Mouse (Mus musculus) limb, embryonic 10.5 days (tissue): ENCODE measurements around the gene Aco2. TPM values are rescaled to one million over a fixed set of nuclear protein-coding genes. Genes with fewer than 3 reads are reported as not detected.

Experiments
- DNase-seq: peaks from one replicate; pipeline ENCODE4 v3.0.0-alpha.2; 2017; ENCODE audit warnings: low spot score
- H3K27ac ChIP-seq: fragments of 300-500 bp; sonication (generic); 2 replicates; pipeline ENCODE4 v1.5.1; 2016; ENCODE audit warnings: mild to moderate bottlenecking
- H3K27me3 ChIP-seq: fragments of 300-500 bp; sonication (generic); 2 replicates; pipeline ENCODE4 v1.6.1; 2016; ENCODE audit warnings: low read depth, mild to moderate bottlenecking; ENCODE audit not compliant: poor library complexity, severe bottlenecking
- H3K36me3 ChIP-seq: fragments of 300-500 bp; sonication (generic); 2 replicates; pipeline ENCODE4 v1.6.1; 2016; ENCODE audit warnings: mild to moderate bottlenecking, moderate library complexity
- H3K4me1 ChIP-seq: fragments of 300-500 bp; sonication (generic); 2 replicates; pipeline ENCODE4 v1.6.1; 2016
- H3K4me3 ChIP-seq: fragments of 300-500 bp; sonication (generic); 2 replicates; pipeline ENCODE4 v1.5.1; 2016; ENCODE audit warnings: mild to moderate bottlenecking, moderate library complexity
- H3K9me3 ChIP-seq: fragments of 300-500 bp; sonication (generic); replicated peaks from 2 replicates; pipeline ENCODE4 v1.6.1; 2016; ENCODE audit warnings: mild to moderate bottlenecking
- WGBS: fragments of 180-500 bp; shearing (Covaris S2); methylation state at CpG from one replicate; pipeline ENCODE4 v1.1.7; 2016; 5-methylcytosine and 5-hydroxymethylcytosine counted together
- polyA plus RNA-seq: library from polyadenylated mRNA; unstranded; fragments of >200 nt; fragmentation: Nextera tagmentation; extraction: Ambion mirVana; gene quantifications from 2 replicates; pipeline ENCODE4 v1.2.1, GENCODE M21; 2016

The Aco2 gene
- polyA plus RNA-seq, 1 experiment from 2014 or later = 172 TPM

DNA sequence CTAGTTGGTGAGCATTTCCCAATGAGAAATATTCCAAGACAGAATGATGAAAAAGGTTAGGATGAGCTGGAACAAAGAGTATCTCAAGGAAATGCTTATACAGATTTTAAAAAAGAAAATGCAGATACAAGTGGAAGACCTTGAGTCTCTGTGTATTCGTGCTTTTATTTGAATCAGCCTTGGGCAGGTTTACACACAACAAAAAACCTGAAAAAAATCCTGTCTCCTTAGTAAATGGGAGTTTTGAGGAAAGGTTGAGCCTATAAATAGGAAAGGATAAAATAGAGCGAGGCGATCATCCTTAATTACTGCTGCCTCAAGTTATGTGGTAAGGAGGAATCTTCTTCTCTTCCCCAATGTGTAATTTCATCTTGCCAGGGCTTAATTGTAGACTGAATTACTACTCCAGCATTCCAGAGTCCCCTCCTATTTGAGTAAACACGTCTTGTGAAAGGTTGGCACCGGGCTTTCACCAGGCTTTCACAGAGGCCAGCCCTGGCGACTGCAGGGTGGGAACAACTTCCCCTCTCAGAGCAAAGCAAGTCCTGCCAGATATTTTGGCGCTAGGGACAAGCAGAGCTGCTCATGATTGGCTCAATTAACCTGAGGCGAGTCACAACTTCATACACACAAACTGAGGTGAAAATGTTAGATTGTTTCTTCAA, 11.5 kb upstream of the Aco2 start:
- peak overlapping the region; percentile 95 for H3K4me3 ChIP-seq
- peak overlapping the region; percentile 96 for H3K27ac ChIP-seq
- DNase-seq = no peak
- no peaks in the 10 kb centered on the region for H3K9me3 ChIP-seq
- 45% methylated on average over 8 of the region's 8 CpGs for WGBS
- peaks cover 22% of the 10 kb centered on the region for H3K36me3 ChIP-seq
- peaks cover 32% of the 10 kb centered on the region for H3K4me1 ChIP-seq
- no peaks in the 10 kb centered on the region for H3K27me3 ChIP-seq

DNA sequence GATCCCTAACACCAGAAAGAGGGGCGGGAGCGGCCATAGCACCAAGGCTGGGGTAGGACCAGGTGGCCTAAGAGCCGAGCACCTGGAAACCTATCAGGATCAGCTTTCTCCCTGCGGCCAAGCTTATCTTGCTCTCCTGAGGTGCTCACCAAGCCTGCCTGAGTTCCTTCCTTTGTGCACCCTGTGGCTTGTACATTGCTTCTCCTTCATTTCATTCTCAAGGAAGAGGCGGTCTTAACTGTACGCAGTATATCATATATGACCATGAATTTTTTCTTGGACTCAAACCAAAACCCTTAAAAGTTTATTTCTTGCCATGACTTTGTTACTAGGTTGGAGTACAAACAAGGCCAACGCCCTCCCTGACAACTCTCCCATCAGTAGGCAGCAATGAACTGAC, 7.9 kb upstream of the Aco2 start:
- no peak overlapping the region for H3K4me3 ChIP-seq
- DNase-seq = no peak
- H3K27ac ChIP-seq = no peak overlapping the region
- H3K9me3 ChIP-seq = no peaks in the 10 kb centered on the region
- WGBS = 94% methylated on average over 7 of the region's 7 CpGs
- H3K4me1 ChIP-seq = peaks cover 7% of the 10 kb centered on the region; the same call in 1 of the 2 replicates
- no peaks in the 10 kb centered on the region for H3K27me3 ChIP-seq
- H3K36me3 ChIP-seq = peaks cover 59% of the 10 kb centered on the region

DNA sequence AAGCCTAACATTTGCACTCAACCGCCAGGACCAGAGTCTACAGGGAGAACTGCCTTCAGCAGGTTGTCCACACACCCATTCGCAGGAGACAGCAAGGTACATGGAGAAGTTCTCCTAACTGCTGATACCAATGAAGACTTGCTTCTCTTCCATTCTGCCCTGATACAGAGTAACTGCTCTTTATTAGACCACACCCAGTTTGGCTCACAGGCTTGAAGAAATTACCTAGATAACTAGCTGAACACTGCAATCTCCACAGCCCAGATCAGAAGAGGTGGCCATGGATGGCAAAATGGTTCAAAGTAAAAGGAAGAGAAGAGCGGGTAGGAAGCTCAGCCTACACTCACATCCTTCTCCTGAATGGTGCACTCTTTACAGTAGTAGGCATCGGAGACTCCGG, 2.1 kb upstream of the Aco2 start:
- WGBS = 97% methylated on average over 5 of the region's 5 CpGs
- Histone ChIP-seq H3K9me3 (no peaks in the 10 kb centered on the region), H3K4me1 (peaks cover 13% of the 10 kb centered on the region), H3K27ac (no peak overlapping the region), H3K4me3 (no peak overlapping the region), H3K36me3 (peaks cover 58% of the 10 kb centered on the region), H3K27me3 (no peaks in the 10 kb centered on the region)
- no peak for DNase-seq

DNA sequence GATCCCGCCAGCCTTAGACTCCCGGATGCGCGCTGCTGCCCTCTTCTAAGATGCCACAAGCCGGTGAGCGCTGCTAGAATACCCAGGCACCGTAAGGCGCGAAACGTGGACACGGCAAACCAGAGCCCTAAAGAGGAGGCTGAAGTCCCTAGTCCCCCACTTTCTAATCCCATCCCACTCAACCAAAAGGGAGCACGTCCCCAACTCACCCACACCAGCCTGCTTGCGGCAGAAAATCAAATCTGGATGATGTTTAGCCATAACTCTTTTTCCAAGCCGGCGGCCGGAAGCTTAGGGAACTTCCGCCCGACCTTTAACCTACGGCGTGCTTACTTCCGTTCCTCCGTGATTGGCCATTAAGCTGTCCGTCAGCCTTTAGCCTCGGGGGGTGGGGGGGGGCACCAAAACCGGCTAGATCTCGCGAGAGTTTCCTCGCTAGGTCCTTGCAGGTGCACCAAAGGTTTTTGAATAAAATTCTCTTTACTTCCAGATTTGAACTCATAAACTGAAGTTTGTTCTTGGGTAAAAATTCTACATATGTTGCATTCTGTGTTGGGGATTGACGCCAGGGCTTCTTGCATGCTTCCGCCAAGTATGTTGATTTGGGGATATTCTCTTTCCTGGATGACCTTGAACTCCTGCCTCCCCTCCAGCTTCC, 376 bp upstream of the Aco2 start, which contains the start of gene Phf5a:
Phf5a (minus strand) TSS at position 308 of the 658 bp plus-strand sequence.
- peak; percentile 95 for DNase-seq
- Histone ChIP-seq H3K27me3 (no peaks in the 10 kb centered on the region), H3K4me1 (peaks cover 13% of the 10 kb centered on the region), H3K4me3 (peak within 1 kb of the TSS; percentile 99), H3K9me3 (no peaks in the 10 kb centered on the region), H3K36me3 (peaks cover 41% of the 10 kb centered on the region), H3K27ac (peak within 1 kb of the TSS; percentile 95)
- under 1% methylated on average over 30 of the region's 30 CpGs for WGBS

DNA sequence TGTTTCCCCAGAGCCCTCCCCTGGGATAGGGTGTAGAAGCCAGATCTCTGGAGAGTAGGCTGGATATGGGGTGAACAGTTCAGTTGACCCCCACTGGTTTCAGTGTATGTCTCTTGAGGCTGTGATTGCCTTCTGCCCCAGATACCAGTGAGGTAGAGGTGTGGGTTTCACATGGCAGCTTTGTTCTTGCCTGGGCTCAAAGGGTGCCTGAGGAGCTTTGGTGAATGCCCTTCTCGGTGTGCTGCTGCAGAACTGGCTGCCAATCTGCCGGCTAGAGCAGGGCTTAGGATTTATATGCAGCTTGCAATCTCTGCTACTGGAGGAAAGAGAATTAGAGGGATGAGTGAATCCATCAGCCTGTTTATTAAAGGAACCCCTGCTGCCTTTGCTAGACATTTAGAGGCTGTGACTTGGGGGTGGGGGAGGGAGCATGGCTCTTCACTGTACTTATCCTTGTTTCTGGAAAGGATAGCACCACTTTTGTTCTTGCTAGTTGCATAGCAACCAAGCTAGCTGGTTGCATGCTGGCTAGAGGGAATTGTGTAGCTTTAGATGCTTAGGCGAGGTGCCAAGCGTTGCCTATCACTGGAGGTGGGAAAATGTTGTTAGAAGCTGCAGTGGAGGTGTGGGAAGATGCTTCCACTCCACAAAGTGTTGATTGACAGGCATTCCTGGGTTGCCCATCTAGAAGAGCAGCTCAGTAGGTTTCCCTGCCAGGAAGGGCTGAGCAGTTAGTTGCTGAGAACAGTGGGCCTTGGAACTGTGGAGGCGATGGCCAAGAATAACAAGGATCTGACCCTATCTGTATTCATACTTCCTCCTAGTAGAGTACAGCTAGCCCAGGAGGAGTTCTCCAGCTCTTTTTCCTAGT, 7.7 kb downstream of the Aco2 start:
- Histone ChIP-seq H3K27ac (no peak overlapping the region), H3K27me3 (no peaks in the 10 kb centered on the region), H3K4me3 (no peak overlapping the region), H3K36me3 (peaks cover 31% of the 10 kb centered on the region), H3K9me3 (no peaks in the 10 kb centered on the region), H3K4me1 (no peaks in the 10 kb centered on the region)
- 84% methylated on average over 5 of the region's 5 CpGs for WGBS
- no peak for DNase-seq

DNA sequence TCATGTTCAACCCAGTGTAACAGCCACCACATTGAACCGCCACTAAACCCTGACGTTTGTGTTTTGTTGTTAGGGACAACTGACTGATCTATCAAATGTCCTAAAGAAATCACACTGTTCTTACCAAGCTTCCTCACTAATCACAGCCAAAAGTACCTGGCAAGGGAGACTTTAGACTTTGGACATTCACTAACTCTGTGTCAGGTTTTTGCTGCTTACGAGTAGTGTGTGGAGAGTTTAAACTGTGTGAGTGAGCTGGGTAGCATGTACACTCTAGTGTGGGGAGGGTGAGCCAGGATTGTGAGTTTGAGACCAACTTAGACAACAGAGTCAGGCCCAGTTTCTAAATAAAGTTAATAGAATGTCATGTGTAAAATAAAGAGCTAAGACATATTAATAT, 10.2 kb downstream of the Aco2 start:
- Histone ChIP-seq H3K36me3 (peaks cover 35% of the 10 kb centered on the region), H3K9me3 (no peaks in the 10 kb centered on the region), H3K27ac (no peak overlapping the region), H3K27me3 (no peaks in the 10 kb centered on the region), H3K4me1 (no peaks in the 10 kb centered on the region), H3K4me3 (no peak overlapping the region)
- 92% methylated on average over 3 of the region's 3 CpGs for WGBS
- no peak for DNase-seq

DNA sequence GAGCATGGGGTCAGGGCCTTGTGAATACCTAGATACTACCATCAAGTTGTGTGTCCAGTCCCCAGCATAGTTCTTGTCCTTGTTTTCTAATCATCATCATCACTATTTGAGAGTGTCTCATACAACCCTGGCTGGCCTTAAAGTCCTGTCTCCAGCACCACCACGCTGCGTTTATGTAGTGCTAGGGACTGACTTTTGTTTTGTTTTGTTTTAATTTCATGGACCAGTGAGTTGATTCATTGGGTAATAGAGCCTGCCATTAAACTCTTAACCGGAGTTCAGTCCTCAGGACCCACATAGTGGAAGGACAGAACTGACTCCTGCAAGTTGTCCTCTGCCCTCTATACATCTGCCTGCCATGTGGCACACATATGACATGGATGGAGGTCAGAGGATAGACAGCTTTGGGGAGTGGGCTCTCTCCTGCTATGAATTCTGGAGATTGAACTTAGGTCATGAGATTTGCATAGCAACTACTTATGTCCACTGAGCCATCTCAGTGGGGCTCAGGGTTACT, 13.4 kb downstream of the Aco2 start:
- Histone ChIP-seq H3K36me3 (peaks cover 60% of the 10 kb centered on the region), H3K9me3 (no peaks in the 10 kb centered on the region), H3K27ac (no peak overlapping the region), H3K4me3 (no peak overlapping the region), H3K27me3 (no peaks in the 10 kb centered on the region), H3K4me1 (no peaks in the 10 kb centered on the region)
- no peak for DNase-seq
- 84% methylated on average over 3 of the region's 3 CpGs for WGBS

DNA sequence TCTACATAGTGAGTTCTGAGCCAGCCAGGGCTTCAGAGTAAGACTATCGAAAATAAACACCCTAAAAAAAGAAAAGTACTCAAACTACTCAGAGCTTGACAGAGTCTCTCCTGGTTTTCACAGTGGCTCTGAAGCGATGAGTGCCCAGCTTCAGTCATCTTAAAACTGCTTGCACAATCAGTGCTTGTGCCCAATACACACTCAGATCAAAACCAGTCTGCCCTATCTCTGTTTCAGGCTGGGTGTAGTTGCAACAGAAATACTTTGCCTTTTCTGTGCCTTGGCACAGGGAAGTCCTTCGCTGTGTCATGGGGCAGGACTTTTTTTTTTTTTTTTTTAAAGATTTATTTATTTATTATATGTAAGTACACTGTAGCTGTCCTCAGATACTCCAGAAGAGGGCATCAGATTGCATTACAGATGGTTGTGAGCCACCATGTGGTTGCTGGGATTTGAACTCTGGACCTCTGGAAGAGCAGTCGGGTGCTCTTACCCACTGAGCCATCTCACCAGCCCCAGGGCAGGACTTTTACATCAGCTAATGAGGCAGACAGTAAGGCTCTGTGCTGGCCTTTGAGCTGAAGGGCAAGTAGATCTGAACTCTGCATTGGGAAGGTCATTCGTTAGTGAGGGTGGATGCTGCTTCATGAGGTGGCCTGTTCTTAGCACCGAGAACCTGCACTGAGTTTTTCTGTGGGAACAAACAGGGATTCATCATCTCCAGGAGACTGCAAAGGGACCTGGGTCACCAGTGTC, 14.9 kb downstream of the Aco2 start:
- WGBS = 90% methylated on average over 6 of the region's 6 CpGs
- Histone ChIP-seq H3K4me3 (no peak overlapping the region), H3K27ac (no peak overlapping the region), H3K36me3 (peaks cover 71% of the 10 kb centered on the region), H3K4me1 (no peaks in the 10 kb centered on the region), H3K27me3 (no peaks in the 10 kb centered on the region), H3K9me3 (no peaks in the 10 kb centered on the region)
- no peak for DNase-seq

DNA sequence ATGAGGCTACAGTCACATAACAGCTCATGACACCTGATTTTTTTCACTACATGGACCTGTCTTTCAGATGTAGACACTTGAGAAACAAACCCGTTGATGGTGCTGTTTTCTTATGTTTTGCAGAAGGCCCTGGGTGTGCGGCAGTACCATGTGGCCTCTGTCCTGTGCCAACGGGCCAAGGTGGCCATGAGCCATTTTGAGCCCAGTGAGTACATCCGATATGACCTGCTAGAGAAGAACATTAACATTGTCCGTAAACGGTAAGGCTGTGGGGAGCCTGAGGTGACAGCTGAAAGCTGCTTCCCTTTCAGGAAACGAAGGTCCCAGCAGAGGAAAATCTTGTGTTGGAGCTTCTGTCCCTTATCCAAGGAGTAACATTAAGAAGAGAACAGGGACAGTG, 17.1 kb downstream of the Aco2 start:
- no peak for DNase-seq
- H3K27me3 ChIP-seq = no peaks in the 10 kb centered on the region
- no peak overlapping the region for H3K4me3 ChIP-seq
- H3K4me1 ChIP-seq = no peaks in the 10 kb centered on the region
- H3K36me3 ChIP-seq = peaks cover 78% of the 10 kb centered on the region
- no peak overlapping the region for H3K27ac ChIP-seq
- 95% methylated on average over 7 of the region's 7 CpGs for WGBS
- H3K9me3 ChIP-seq = no peaks in the 10 kb centered on the region

DNA sequence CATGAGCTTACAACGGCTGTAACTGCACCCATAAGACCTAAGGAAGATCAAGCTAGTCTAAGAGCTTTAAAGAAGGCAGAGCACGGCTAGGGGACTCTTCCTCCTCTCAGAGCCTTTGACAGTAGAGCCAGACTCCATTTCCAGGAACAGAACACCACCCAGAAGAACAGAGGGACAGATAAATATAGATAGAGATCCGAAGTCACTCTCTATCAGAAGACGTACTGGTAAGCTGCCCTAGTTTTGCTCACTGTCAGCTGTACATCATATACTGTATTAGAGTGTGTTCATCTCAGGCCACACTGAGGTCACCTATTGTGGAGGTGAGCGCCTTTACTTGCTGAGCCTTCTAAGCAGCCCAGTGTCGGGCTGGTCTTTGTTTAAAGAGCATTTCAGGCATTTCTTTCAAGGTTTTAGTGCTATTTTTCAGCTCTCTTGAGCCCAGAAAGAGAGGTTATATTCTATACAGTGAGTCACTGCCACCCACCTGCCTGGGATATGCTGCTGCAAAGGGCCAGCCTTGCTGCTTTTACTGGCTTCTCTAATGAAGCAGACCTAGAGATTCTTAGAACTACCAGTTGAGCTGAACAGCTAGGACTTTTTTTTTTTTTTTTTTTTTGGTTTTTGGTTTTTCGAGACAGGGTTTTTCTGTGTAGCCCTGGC, 19.2 kb downstream of the Aco2 start:
- peaks cover 89% of the 10 kb centered on the region for H3K36me3 ChIP-seq

DNA sequence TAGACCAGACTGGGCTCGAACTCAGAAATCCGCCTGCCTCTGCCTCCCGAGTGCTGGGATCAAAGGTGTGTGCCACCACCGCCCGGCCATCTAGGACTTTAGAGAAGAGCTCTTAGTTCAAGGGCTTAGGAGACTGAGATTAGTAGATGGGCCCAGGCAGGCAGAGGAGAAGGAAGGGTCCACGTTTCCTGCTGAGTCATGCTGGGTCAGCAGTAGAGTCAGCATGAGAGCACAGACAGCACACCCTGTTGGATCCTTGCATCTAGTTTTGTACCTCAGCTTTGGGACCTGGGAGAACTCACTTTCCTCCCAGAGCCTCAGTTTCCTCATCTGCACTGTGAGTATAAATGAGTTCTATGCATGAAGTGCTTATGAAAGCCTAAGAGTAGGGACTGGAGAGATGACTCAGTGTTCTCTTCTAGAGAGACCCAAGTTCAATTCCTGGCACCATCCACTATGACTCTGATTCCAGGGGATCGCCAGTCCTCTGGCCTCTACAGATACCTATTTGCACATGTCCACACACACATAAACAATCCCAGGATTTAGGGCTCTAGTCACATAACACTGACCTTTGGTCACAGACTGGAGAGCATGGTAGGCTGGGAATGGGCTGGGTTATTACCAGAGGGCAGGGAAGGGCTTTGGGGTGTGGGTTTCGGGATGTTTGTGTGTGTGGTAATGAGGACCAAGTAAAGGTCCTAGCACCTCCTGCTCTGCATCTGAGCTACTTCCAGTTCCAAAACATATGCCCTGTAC, 19.9 kb downstream of the Aco2 start:
- Histone ChIP-seq H3K9me3 (no peaks in the 10 kb centered on the region), H3K27ac (no peak overlapping the region), H3K4me1 (no peaks in the 10 kb centered on the region), H3K4me3 (no peak overlapping the region), H3K36me3 (peaks cover 91% of the 10 kb centered on the region), H3K27me3 (no peaks in the 10 kb centered on the region)
- no peak for DNase-seq
- WGBS = 95% methylated on average over 8 of the region's 8 CpGs

More for the DNA sequence above, 19.2 kb downstream of the Aco2 start:
- Histone ChIP-seq H3K9me3 (no peaks in the 10 kb centered on the region), H3K4me1 (no peaks in the 10 kb centered on the region), H3K27me3 (no peaks in the 10 kb centered on the region), H3K27ac (no peak overlapping the region), H3K4me3 (no peak overlapping the region)
- WGBS = 92% methylated on average over 7 of the region's 7 CpGs
- DNase-seq = no peak
